Mouse (Mus musculus): ENCODE results near the gene Gm19426. TPM values are rescaled to one million over a fixed set of nuclear protein-coding genes. Genes with fewer than 3 reads are reported as not detected.

Gm19426 gene
- polyA plus RNA-seq, 1 experiment from 2014 or later: 4.9 TPM

DNA sequence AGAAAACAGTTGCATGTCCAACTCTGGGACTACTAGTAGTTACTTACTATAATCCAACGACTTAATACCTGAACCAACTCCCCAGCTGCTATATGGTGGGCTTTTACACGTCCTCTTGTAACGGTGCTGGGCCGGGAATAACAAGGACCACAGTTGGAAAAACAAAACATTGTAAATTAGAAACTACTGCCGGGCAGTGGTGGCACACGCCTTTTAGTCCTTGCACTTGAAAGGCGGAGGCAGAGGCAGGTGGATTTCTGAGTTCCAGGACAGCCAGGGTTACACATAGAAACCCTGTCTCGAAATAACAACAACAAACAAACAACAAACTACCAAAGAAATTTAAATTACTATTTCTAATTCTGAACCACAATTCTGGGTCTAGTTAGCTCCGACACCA lies 16.7 kb downstream of the Gm19426 start:
- Histone ChIP-seq H3K9me3 (ENCODE audit: low read depth, low read length) (no peaks in the 10 kb centered on the region), H3K27ac (ENCODE audit: low read depth) (no peak overlapping the region), H3K4me2 (peak overlapping the region; percentile 87), H3K27me3 (ENCODE audit: insufficient read depth, low read length) (no peaks in the 10 kb centered on the region), H3K36me3 (ENCODE audit: insufficient read depth) (peaks cover 27% of the 10 kb centered on the region), H3K9ac (peak overlapping the region; percentile 64), H3K4me1 (ENCODE audit: insufficient read depth) (peaks cover 3% of the 10 kb centered on the region; the same call in 1 of the 2 replicates), H3K4me3 (ENCODE audit: low read depth, low read length) (peak overlapping the region; percentile 63)
- 1% methylated on average over 9 of the region's 9 CpGs for WGBS
- no peak for ATAC-seq (ENCODE audit: insufficient read depth)
- DNase-seq: no peak
- TF ChIP-seq CTCF (IDR thresholded peaks at IDR 0.05; ENCODE audit: low read depth): no peak

DNA sequence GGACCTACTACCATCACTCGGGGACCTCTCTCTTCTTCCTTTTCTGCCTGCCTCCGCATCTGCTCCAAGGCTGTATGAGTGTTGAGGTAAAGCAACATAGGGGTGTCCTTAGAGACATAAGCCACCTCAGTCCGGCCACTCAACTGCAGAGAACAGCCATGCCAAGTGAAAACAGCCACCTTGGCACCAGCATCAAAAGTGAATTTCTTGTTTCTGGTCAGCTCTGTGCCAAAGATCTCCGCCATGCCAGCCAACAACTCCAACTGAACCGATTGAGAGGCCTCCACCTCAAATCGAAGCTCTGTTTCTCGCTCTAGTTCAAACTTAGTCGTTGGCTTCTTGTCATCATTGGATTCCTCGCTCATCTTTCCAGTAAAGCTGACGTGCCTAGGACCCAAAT lies 17.7 kb downstream of the Gm19426 start:
- Histone ChIP-seq H3K36me3 (ENCODE audit: insufficient read depth) (peaks cover 35% of the 10 kb centered on the region), H3K9me3 (ENCODE audit: low read depth, low read length) (no peaks in the 10 kb centered on the region), H3K27me3 (ENCODE audit: insufficient read depth, low read length) (no peaks in the 10 kb centered on the region), H3K4me1 (ENCODE audit: insufficient read depth) (peaks cover 3% of the 10 kb centered on the region; the same call in 1 of the 2 replicates), H3K4me3 (ENCODE audit: low read depth, low read length) (peak overlapping the region; percentile 63; the same call in 1 of the 2 replicates), H3K4me2 (peak overlapping the region; percentile 87), H3K9ac (peak overlapping the region; percentile 64; the same call in 1 of the 2 replicates), H3K27ac (ENCODE audit: low read depth) (no peak overlapping the region)
- no peak for ATAC-seq (ENCODE audit: insufficient read depth)
- DNase-seq: no peak
- WGBS: 93% methylated on average over 10 of the region's 10 CpGs
- TF ChIP-seq CTCF (IDR thresholded peaks at IDR 0.05; ENCODE audit: low read depth): no peak

DNA sequence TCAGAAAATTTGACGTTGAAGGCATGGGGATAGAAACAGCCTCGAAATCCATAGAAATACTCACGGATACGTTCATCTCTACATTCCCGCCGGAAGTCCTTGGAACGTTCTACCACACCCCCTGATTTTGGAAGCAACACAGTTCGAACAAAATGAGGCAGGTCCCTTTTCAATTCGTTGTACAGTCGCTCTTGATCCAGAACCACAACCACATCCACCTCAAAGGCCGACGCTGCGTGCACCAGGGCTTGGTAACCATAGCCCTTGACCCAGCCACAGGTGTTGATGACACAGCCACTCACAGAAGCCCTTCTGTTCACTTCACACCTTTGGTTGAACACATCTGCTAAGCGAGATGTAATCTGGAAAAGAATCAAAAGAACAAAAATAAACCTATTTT lies 19.6 kb downstream of the Gm19426 start:
- WGBS: 95% methylated on average over 14 of the region's 14 CpGs
- no peaks in the 10 kb centered on the region for H3K27me3 ChIP-seq (ENCODE audit: insufficient read depth, low read length)
- no peak for ATAC-seq (ENCODE audit: insufficient read depth)

DNA sequence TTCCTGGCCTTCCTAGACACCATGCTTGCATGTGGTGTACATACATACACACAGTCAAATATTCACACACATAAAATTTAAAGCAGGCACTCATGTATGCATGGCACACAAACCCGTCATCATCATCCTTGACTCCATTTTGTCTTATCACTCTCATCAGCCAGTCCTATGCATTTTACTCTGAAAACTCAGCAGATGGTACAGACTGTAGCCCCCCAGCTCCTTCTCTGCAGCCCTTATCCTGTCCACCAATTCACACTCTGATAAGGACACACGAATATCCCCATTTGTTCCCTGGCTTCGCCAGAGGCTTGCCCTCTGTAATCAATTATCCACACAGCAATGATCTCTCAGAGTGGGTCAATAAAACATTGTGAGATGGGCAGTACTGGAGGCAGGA lies 22.3 kb downstream of the Gm19426 start:
- Histone ChIP-seq H3K4me3 (ENCODE audit: low read depth, low read length) (no peak overlapping the region), H3K27ac (ENCODE audit: low read depth) (no peak overlapping the region), H3K9me3 (ENCODE audit: low read depth, low read length) (no peaks in the 10 kb centered on the region), H3K27me3 (ENCODE audit: insufficient read depth, low read length) (no peaks in the 10 kb centered on the region), H3K36me3 (ENCODE audit: insufficient read depth) (peaks cover 35% of the 10 kb centered on the region), H3K9ac (no peak overlapping the region), H3K4me1 (ENCODE audit: insufficient read depth) (no peaks in the 10 kb centered on the region; the same call in 1 of the 2 replicates), H3K4me2 (no peak overlapping the region)
- no peak for DNase-seq
- TF ChIP-seq CTCF (IDR thresholded peaks at IDR 0.05; ENCODE audit: low read depth): no peak
- 81% methylated on average over 3 of the region's 3 CpGs for WGBS
- ATAC-seq (ENCODE audit: insufficient read depth): no peak

More for the DNA sequence above, 19.6 kb downstream of the Gm19426 start:
- TF ChIP-seq CTCF (IDR thresholded peaks at IDR 0.05; ENCODE audit: low read depth): no peak
- Histone ChIP-seq H3K4me3 (ENCODE audit: low read depth, low read length) (no peak overlapping the region), H3K4me1 (ENCODE audit: insufficient read depth) (peaks cover 3% of the 10 kb centered on the region; the same call in 1 of the 2 replicates), H3K9ac (no peak overlapping the region), H3K27ac (ENCODE audit: low read depth) (no peak overlapping the region), H3K4me2 (no peak overlapping the region), H3K9me3 (ENCODE audit: low read depth, low read length) (no peaks in the 10 kb centered on the region), H3K36me3 (ENCODE audit: insufficient read depth) (peaks cover 35% of the 10 kb centered on the region)
- no peak for DNase-seq

DNA sequence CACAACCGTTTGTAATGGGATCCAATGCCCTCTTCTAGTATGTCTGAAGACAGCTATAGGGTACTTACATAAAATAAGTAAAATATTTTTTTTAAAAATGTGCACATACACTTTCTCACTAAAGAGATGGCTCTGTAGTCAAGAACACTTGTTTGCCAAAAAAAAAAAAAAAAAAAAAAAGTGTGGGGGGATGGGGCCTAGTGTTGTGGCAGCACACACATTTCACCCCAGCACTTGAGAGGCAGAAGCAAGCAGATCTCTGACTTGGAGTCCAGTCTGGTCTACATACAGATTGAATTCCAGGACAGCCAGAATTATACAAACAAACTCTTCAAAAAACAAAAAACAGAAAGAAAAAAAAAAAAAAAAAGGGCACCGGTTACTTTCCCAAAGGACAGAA lies 22.7 kb downstream of the Gm19426 start:
- WGBS: 95% methylated on average over 2 of the region's 2 CpGs
- Histone ChIP-seq H3K9me3 (ENCODE audit: low read depth, low read length) (no peaks in the 10 kb centered on the region), H3K9ac (no peak overlapping the region), H3K4me2 (no peak overlapping the region), H3K36me3 (ENCODE audit: insufficient read depth) (peaks cover 34% of the 10 kb centered on the region), H3K27me3 (ENCODE audit: insufficient read depth, low read length) (no peaks in the 10 kb centered on the region), H3K4me3 (ENCODE audit: low read depth, low read length) (no peak overlapping the region), H3K4me1 (ENCODE audit: insufficient read depth) (no peaks in the 10 kb centered on the region; the same call in 1 of the 2 replicates), H3K27ac (ENCODE audit: low read depth) (no peak overlapping the region)
- ATAC-seq (ENCODE audit: insufficient read depth) (no peak), DNase-seq (no peak)
- no peak for TF ChIP-seq CTCF (IDR thresholded peaks at IDR 0.05; ENCODE audit: low read depth)

DNA sequence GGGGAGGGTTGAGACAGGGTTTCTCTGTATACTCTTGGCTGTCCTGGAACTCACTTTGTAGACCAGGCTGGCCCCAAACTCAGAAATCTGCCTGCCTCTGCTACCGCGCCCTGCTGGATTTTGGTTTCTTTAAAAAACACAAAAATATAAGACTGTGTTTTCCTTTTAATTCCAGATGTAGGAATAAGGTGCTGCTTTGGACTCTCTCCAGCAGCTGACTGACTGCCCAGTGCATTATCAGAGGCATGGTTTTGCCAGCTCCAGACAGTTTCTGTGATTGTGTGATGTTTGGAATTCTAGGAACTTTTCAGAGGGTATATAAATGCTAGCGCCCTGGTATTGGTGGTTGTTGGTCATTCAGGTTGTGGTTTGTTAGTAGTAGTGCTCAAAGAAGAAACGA lies 26.1 kb downstream of the Gm19426 start:
- no peaks in the 10 kb centered on the region for H3K4me1 ChIP-seq (ENCODE audit: insufficient read depth)
- H3K9ac ChIP-seq: no peak overlapping the region
- no peak for ATAC-seq (ENCODE audit: insufficient read depth)
- H3K4me2 ChIP-seq: no peak overlapping the region
- H3K27ac ChIP-seq (ENCODE audit: low read depth): no peak overlapping the region
- WGBS: 96% methylated on average over 4 of the region's 4 CpGs
- H3K36me3 ChIP-seq (ENCODE audit: insufficient read depth): peaks cover 10% of the 10 kb centered on the region; the same call in 1 of the 2 replicates
- no peak for TF ChIP-seq CTCF (IDR thresholded peaks at IDR 0.05; ENCODE audit: low read depth)
- no peak for DNase-seq
- H3K4me3 ChIP-seq (ENCODE audit: low read depth, low read length): no peak overlapping the region
- H3K9me3 ChIP-seq (ENCODE audit: low read depth, low read length): no peaks in the 10 kb centered on the region
- H3K27me3 ChIP-seq (ENCODE audit: insufficient read depth, low read length): no peaks in the 10 kb centered on the region

DNA sequence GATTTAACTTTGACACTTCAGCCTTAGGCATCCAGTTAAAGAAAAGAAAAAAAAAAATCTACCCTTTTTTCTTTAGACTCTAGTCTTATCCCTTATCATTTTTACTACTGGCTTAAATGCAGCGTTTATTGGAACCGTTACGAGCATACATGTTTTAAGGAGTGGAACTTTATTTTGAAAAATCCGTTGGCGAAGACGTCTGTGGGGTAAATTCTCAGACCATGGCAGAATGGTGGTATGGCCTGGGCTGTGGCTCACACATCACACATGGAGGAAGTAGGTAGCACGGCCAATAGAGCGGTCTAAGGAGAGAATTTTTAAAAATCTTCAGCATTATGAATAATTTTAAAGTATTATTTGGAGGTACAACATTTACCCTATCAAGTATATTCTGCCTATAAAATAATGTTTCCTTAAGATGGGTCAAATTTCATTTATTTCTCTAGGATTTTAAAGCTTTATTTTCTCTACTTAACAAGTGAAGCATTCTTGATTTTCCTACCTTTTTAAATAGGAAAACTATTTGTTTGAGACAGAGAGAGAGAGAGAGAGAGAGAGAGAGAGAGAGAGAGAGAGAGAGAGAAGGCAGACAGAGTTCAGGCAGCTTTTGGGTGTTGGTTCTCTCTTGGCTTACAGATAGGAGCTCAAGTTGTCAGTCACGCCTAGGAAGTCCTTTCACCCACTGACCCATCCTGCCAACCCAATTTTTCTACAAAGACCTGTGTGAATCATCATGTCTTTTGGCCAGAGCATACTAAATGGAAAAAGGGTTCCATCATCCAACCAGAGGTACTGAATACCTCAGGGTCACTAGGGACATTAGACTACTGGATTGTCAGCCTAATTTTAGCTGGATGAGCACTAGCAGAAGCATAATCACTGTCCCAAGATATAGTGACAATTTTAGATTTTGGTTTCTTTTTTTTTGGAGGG lies 26.8 kb downstream of the Gm19426 start:
- H3K9me3 ChIP-seq (ENCODE audit: low read depth, low read length): no peaks in the 10 kb centered on the region
- no peak for DNase-seq
- peak overlapping the region; percentile 97; the same call in 1 of the 2 replicates for H3K27ac ChIP-seq (ENCODE audit: low read depth)
- H3K27me3 ChIP-seq (ENCODE audit: insufficient read depth, low read length): no peaks in the 10 kb centered on the region
- H3K9ac ChIP-seq: peak overlapping the region; percentile 36
- ATAC-seq (ENCODE audit: insufficient read depth): no peak
- no peak for TF ChIP-seq CTCF (IDR thresholded peaks at IDR 0.05; ENCODE audit: low read depth)
- WGBS: 23% methylated on average over 9 of the region's 9 CpGs
- peak overlapping the region; percentile 60 for H3K4me2 ChIP-seq
- peaks cover 12% of the 10 kb centered on the region; the same call in 1 of the 2 replicates for H3K36me3 ChIP-seq (ENCODE audit: insufficient read depth)
- no peaks in the 10 kb centered on the region for H3K4me1 ChIP-seq (ENCODE audit: insufficient read depth)
- peak overlapping the region; percentile 95 for H3K4me3 ChIP-seq (ENCODE audit: low read depth, low read length)
